Comparison of ENCODE assay signal across 8 mouse cellular contexts in genomic region chr13:112152614-112153550, GRCm38 (mm10).
DNase-seq lines count a peak whose midpoint lies in the region; ATAC-seq lines count a peak whose summit lies in the region.

No protein-coding gene starts in this region.

- DNase-seq in adrenal gland, postnatal 36 days: peak; percentile 41 to 61
- peak; percentile 72 for DNase-seq in embryo, embryonic 10 days (ENCODE audit: low spot score)
- DNase-seq in heart, adult 8-10 months (ENCODE audit: low spot score): peak; percentile 27
- DNase-seq in kidney, adult 18-20 months: peak; percentile 76

- H3K27ac ChIP-seq in liver, embryonic 15.5 days (replicated peaks): no peak overlapping the region
- no peak overlapping the region for H3K27ac ChIP-seq in neural tube, embryonic 12.5 days

- H3K27me3 ChIP-seq in liver, embryonic 15.5 days: peaks cover 27% of the 10 kb centered on the region; the same call in 1 of the 2 replicates
- H3K27me3 ChIP-seq in neural tube, embryonic 12.5 days (replicated peaks): no peaks in the 10 kb centered on the region

- peaks cover 10% of the 10 kb centered on the region; the same call in 1 of the 2 replicates for H3K4me1 ChIP-seq in liver, embryonic 15.5 days (replicated peaks)
- peaks cover 14% of the 10 kb centered on the region for H3K4me1 ChIP-seq in neural tube, embryonic 12.5 days

- H3K36me3 ChIP-seq in liver, embryonic 15.5 days (replicated peaks): no peaks in the 10 kb centered on the region
- H3K36me3 ChIP-seq in neural tube, embryonic 12.5 days: no peaks in the 10 kb centered on the region

- no peak; the same call in 1 of the 2 replicates for ATAC-seq in liver, embryonic 15.5 days (ENCODE audit: insufficient read depth)
- ATAC-seq in neural tube, embryonic 12.5 days (ENCODE audit: low FRiP score, low read depth): peak; percentile 41
- ATAC-seq in frontal cortex, adult (ENCODE audit: low TSS enrichment): no peak
- no peak for ATAC-seq in activated CD4-positive, CD25-positive, alpha-beta regulatory T cell, adult 4 months

- H3K9ac ChIP-seq in liver, embryonic 15.5 days: no peak overlapping the region; the same call in 1 of the 2 replicates
- no peak overlapping the region for H3K9ac ChIP-seq in neural tube, embryonic 12.5 days

- H3K4me3 ChIP-seq in liver, embryonic 15.5 days (replicated peaks): 0 out of 2 replicates have a peak overlapping the region, but pooled peaks have one; percentile 6
- H3K4me3 ChIP-seq in neural tube, embryonic 12.5 days: 0 out of 2 replicates have a peak overlapping the region, but pooled peaks have one; percentile 2

- no peaks in the 10 kb centered on the region for H3K9me3 ChIP-seq in liver, embryonic 15.5 days (replicated peaks)
- H3K9me3 ChIP-seq in neural tube, embryonic 12.5 days: no peaks in the 10 kb centered on the region

- WGBS in liver, embryonic 15.5 days (ENCODE audit: insufficient replicate concordance): 23% methylated on average over 27 of the region's 27 CpGs
- 21% methylated on average over 27 of the region's 27 CpGs for WGBS in neural tube, embryonic 12.5 days

- H3K4me2 ChIP-seq in liver, embryonic 15.5 days: peak overlapping the region; percentile 44
- peak overlapping the region; percentile 41 for H3K4me2 ChIP-seq in neural tube, embryonic 12.5 days (replicated peaks)
